Mouse (Mus musculus) hindbrain, embryonic 15.5 days (tissue): ENCODE results near the gene Srp9. TPM values are rescaled to one million over a fixed set of nuclear protein-coding genes. Genes with fewer than 3 reads are reported as not detected.

Experiments used
- ATAC-seq: fragments of 200-750 bp; cut with Nextera tagmentation; 2 replicates; pipeline ENCODE4 v1.8.0; 2017; ENCODE audit warnings: low read depth, moderate number of reproducible peaks, moderate TSS enrichment; ENCODE audit not compliant: low FRiP score
- H3K27ac ChIP-seq: fragments of 300-500 bp; sonication (generic); replicated peaks from 2 replicates; pipeline ENCODE4 v1.5.1; 2015; ENCODE audit warnings: mild to moderate bottlenecking, inconsistent platforms
- H3K27me3 ChIP-seq: fragments of 300-500 bp; sonication (generic); 2 replicates; pipeline ENCODE4 v1.6.1; 2015; ENCODE audit warnings: control low read depth, inconsistent platforms
- H3K36me3 ChIP-seq: fragments of 300-500 bp; sonication (generic); 2 replicates; pipeline ENCODE4 v1.6.1; 2015; ENCODE audit warnings: control low read depth, inconsistent platforms
- H3K4me1 ChIP-seq: fragments of 300-500 bp; sonication (generic); replicated peaks from 2 replicates; pipeline ENCODE4 v1.6.1; 2015; ENCODE audit warnings: control low read depth, inconsistent platforms
- H3K4me2 ChIP-seq: fragments of 300-500 bp; sonication (generic); 2 replicates; pipeline ENCODE4 v1.6.1; 2015; ENCODE audit warnings: moderate library complexity, mild to moderate bottlenecking, inconsistent platforms
- H3K4me3 ChIP-seq: fragments of 300-500 bp; sonication (generic); 2 replicates; pipeline ENCODE4 v1.5.1; 2015; ENCODE audit warnings: mild to moderate bottlenecking, inconsistent platforms
- H3K9ac ChIP-seq: fragments of 300-500 bp; sonication (generic); 2 replicates; pipeline ENCODE4 v1.6.1; 2015; ENCODE audit warnings: inconsistent platforms
- H3K9me3 ChIP-seq: fragments of 300-500 bp; sonication (generic); 2 replicates; pipeline ENCODE4 v1.6.1; 2016; ENCODE audit warnings: control low read depth, inconsistent platforms
- WGBS: fragments of 180-500 bp; shearing (Covaris S2); methylation state at CpG from one replicate; pipeline ENCODE4 v1.1.7; 2015; 5-methylcytosine and 5-hydroxymethylcytosine counted together
- polyA plus RNA-seq: library from polyadenylated mRNA; unstranded; fragments of >200 nt; fragmentation: Nextera tagmentation; extraction: Ambion mirVana; gene quantifications from 2 replicates; pipeline ENCODE4 v1.2.1, GENCODE M21; 2015

Srp9 gene
- polyA plus RNA-seq, 1 experiment from 2014 or later: 127 TPM

DNA sequence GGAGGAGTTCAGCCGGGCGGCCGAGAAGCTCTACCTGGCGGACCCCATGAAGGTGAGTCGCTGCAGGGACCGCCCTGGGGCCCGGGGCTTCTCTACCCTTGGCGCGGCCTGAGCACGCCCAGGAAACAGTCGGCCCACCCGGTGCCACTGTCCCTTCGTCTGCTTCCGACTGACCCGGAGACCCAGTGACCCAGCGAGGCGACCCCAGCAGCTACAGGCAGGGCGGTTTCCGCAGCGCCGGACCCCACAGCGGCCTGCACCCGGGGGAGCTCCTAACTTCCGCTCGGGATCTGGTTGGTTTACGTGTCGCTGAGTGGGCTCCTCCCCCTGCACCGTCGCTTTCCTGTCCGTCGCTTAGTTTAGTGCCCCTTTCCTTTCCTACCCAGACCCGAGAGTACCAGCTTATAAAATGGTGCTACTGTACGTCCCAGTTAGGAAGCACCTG, 409 bp downstream of the Srp9 start:
- Histone ChIP-seq H3K36me3 (no peaks in the 10 kb centered on the region; the same call in 1 of the 2 replicates), H3K4me1 (peaks cover 29% of the 10 kb centered on the region), H3K9me3 (no peaks in the 10 kb centered on the region), H3K27ac (peak overlapping the region; percentile 83), H3K9ac (peak overlapping the region; percentile 80), H3K27me3 (0 out of 2 replicates have a peak, but pooled peaks cover 3% of the 10 kb centered on the region), H3K4me2 (peak overlapping the region; percentile 59), H3K4me3 (peak overlapping the region; percentile 94)
- peak; percentile 91 for ATAC-seq
- WGBS: under 1% methylated on average over 33 of the region's 33 CpGs

DNA sequence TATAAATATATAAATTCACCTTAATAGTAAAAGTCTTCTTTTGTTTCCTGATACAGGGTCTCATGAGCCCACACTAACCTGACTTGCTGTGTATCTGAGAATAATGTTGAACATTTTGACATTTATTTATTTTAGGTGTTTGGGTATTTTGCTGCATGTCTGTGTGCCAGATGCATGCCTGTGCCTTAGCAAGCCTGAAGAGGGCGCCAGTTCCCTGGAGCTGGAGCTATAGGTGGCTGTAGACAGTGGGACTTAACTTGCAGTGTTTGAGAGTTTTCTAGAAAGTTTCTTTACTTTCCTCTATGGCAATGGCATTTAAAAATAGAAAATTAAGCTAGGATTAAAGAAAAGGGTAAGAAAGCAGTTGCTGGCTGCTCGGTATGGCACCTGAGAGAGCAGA, 6.3 kb downstream of the Srp9 start:
- H3K4me3 ChIP-seq: no peak overlapping the region
- peaks cover 7% of the 10 kb centered on the region for H3K36me3 ChIP-seq
- no peaks in the 10 kb centered on the region for H3K27me3 ChIP-seq
- no peak overlapping the region for H3K4me2 ChIP-seq
- H3K27ac ChIP-seq: no peak overlapping the region
- WGBS: 59% methylated on average over 2 of the region's 2 CpGs
- peaks cover 20% of the 10 kb centered on the region for H3K4me1 ChIP-seq
- H3K9me3 ChIP-seq: no peaks in the 10 kb centered on the region
- ATAC-seq: no peak
- no peak overlapping the region for H3K9ac ChIP-seq

DNA sequence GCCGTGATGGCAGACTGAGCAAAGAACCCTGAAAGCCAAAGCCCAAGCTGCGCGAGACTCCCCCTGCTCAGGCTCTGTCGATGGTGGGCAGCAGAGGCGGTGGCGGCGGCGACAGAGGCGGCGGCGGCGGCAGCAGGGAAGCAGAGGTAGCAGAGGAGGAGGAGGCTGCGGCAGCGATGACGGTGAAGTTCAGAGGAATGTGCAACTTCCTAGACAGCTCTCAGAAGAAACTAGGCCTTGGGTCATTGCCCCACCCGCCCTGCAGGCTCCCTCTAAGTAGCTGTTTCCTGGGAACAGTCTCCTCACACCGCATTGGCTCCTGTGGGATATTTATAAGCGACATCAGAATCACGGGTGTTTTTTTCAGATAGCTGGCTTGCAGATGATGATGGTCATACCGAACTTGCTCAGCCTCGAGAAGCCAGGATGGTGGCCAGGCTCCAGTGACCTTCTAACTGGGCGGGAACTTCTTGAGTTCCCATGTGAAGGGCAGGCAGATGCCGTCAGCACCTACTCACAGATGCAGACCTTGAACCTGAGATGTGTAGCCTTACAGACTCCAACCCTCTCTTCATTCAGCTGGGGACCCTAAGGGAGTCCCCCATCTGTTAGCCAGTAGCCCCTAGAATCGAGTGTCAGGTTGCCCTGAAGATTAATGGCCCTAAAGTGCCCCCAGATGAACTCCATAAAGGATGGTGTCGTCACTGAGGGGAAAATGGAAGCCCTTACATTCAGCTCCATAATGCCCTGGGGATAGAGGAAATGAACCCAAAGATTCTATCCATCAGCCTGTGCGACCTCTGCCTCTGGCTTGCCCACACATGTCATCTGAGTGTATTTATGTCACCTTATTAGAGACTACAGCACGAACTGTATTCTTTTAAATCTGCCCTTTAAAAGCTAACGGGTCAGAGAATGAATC, 12.9 kb downstream of the Srp9 start:
- Histone ChIP-seq H3K4me3 (no peak overlapping the region), H3K9ac (no peak overlapping the region), H3K27me3 (no peaks in the 10 kb centered on the region), H3K36me3 (peaks cover 3% of the 10 kb centered on the region; the same call in 1 of the 2 replicates), H3K4me2 (no peak overlapping the region), H3K27ac (no peak overlapping the region), H3K4me1 (0 out of 2 replicates have a peak, but pooled peaks cover 3% of the 10 kb centered on the region), H3K9me3 (no peaks in the 10 kb centered on the region)
- 60% methylated on average over 28 of the region's 28 CpGs for WGBS
- no peak for ATAC-seq

DNA sequence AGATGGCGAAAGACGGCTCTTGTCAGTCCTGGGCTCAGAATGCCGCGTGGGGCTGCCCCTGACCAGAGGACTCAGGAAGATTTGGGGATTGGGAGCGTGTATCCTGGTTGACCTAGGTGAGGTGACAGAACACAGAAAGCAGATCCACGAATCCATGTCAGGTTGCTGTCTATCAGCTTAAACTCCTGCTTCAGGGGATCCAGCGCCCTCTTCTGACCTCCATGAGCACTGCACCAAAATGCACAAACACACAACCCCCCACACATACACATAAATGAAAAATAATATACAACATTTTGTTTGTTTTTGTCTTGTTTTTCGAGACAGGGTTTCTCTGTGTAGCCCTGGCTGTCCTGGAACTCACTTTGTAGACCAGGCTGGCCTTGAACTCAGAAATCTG, 13.6 kb downstream of the Srp9 start:
- WGBS: 66% methylated on average over 8 of the region's 8 CpGs
- Histone ChIP-seq H3K4me3 (no peak overlapping the region), H3K36me3 (no peaks in the 10 kb centered on the region), H3K4me1 (0 out of 2 replicates have a peak, but pooled peaks cover 3% of the 10 kb centered on the region), H3K4me2 (no peak overlapping the region), H3K9ac (no peak overlapping the region), H3K9me3 (no peaks in the 10 kb centered on the region), H3K27ac (no peak overlapping the region), H3K27me3 (no peaks in the 10 kb centered on the region)
- ATAC-seq: no peak

DNA sequence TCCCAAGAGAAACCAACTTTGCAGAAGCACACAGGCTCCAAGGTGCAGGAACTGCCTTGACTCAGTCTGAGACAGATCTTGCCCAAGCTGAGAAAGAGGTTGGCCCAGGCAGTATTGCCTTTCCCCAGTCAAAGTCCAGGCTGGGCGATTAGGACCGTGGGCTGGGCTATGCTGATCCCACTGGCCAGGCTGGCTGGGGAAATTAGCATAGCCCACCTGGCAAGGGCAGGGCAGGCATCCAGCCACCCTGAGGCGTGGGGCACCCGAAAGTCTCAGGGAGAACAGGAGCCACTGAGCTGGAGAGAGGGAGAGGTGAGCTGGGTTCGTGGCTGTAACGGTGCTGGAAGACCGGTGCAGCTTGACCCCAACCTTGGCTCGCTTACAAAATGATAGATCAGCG, 15.4 kb downstream of the Srp9 start:
- 36% methylated on average over 9 of the region's 9 CpGs for WGBS
- no peaks in the 10 kb centered on the region for H3K36me3 ChIP-seq
- peak overlapping the region; percentile 31 for H3K4me2 ChIP-seq
- no peaks in the 10 kb centered on the region for H3K27me3 ChIP-seq
- ATAC-seq: 0 out of 2 replicates have a peak, but pooled peaks have one; percentile 7
- H3K9ac ChIP-seq: no peak overlapping the region
- H3K4me1 ChIP-seq: 0 out of 2 replicates have a peak, but pooled peaks cover 3% of the 10 kb centered on the region
- H3K4me3 ChIP-seq: no peak overlapping the region
- H3K27ac ChIP-seq: no peak overlapping the region
- no peaks in the 10 kb centered on the region for H3K9me3 ChIP-seq

DNA sequence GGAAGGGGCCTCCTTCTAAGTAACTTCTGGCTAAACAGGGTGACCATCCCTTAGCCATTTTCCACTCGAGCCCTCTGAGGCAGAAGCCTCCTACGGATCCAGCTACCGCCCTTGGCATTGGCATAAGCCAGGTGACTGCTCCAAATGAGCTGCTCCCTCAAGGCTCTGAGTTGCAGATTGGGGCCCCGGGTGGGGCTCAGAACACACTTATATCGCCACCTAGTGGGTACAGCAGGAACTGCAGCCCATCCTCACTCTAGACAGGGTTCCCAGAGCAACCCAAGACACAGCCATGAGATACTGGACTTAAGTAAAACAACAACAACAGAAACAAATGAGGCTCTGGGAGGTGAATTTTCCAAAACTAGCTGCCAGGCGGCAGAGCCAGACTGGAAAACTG, 15.8 kb downstream of the Srp9 start:
- no peak overlapping the region for H3K9ac ChIP-seq
- H3K27me3 ChIP-seq: no peaks in the 10 kb centered on the region
- peak overlapping the region; percentile 31 for H3K4me2 ChIP-seq
- no peaks in the 10 kb centered on the region for H3K36me3 ChIP-seq
- 0 out of 2 replicates have a peak, but pooled peaks have one; percentile 53 for ATAC-seq
- WGBS: 5% methylated on average over 6 of the region's 6 CpGs
- H3K9me3 ChIP-seq: no peaks in the 10 kb centered on the region
- 0 out of 2 replicates have a peak, but pooled peaks cover 3% of the 10 kb centered on the region for H3K4me1 ChIP-seq
- H3K27ac ChIP-seq: no peak overlapping the region
- H3K4me3 ChIP-seq: no peak overlapping the region

DNA sequence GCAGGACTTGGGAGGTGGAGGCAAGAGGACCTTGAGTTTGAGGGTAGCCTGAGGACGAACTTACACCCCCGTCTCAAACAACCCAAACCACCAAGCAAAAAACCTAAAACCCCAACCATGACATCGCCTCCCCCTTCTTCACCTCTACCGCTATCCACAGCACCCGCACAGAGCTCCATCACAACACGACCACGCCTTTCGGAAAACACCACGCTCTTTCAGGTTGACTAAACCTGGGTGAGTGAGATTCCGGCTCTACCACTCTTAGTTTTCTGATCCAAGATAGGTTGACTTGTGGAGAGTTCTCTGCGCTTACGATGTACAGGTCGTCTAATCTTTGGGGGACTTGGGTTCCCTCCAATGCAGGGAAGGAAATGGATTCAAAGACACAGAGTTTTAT, 18.2 kb downstream of the Srp9 start:
- Histone ChIP-seq H3K27me3 (no peaks in the 10 kb centered on the region), H3K4me3 (no peak overlapping the region), H3K36me3 (no peaks in the 10 kb centered on the region), H3K4me2 (no peak overlapping the region), H3K9me3 (no peaks in the 10 kb centered on the region), H3K9ac (no peak overlapping the region), H3K4me1 (0 out of 2 replicates have a peak, but pooled peaks cover 3% of the 10 kb centered on the region), H3K27ac (no peak overlapping the region)
- no peak for ATAC-seq
- 96% methylated on average over 13 of the region's 13 CpGs for WGBS

DNA sequence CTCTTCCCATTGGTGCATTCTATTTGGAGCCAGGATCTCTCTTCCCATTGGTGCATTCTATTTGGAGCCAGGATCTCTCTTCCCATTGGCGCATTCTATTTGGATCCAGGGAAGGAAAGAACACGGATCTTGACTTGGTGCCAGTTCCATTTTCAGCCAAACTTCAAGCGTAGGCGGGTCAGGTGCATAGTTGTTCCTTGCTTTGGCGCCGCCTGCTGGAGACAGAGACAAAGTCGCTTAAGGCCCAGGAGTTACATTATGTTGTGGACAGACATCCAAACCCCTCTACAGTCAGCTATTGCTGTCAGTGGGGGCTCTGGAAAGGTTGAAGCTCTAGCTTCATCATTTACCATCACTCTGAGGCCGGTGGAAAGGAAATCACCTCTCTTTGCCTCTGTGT, 18.8 kb downstream of the Srp9 start:
- 80% methylated on average over 8 of the region's 8 CpGs for WGBS
- ATAC-seq: no peak

DNA sequence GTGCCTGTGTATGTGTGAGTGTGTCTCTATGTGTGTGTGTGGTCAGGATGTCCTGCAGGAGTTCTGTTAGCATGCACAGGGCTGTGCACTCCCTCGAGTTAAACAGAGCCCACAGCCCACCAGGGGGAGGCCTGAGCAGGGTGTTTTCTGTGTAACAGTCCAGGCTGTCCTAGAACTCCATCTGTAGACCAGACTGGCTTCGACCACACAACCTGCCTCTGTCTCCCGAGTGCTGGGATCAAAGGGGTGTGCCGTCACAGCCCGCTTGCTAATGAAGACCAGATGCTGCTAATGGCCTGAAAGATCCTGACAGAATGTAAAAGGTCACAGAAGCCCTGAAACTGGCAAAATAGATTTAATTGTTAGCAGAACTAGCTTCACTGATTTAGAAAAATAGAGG, 21.0 kb downstream of the Srp9 start:
- 53% methylated on average over 5 of the region's 5 CpGs for WGBS
- no peak overlapping the region for H3K9ac ChIP-seq

More for the DNA sequence above, 18.8 kb downstream of the Srp9 start:
- Histone ChIP-seq H3K27me3 (no peaks in the 10 kb centered on the region), H3K36me3 (no peaks in the 10 kb centered on the region), H3K4me2 (no peak overlapping the region), H3K9ac (no peak overlapping the region), H3K4me1 (0 out of 2 replicates have a peak, but pooled peaks cover 3% of the 10 kb centered on the region), H3K4me3 (no peak overlapping the region), H3K9me3 (no peaks in the 10 kb centered on the region), H3K27ac (no peak overlapping the region)

DNA sequence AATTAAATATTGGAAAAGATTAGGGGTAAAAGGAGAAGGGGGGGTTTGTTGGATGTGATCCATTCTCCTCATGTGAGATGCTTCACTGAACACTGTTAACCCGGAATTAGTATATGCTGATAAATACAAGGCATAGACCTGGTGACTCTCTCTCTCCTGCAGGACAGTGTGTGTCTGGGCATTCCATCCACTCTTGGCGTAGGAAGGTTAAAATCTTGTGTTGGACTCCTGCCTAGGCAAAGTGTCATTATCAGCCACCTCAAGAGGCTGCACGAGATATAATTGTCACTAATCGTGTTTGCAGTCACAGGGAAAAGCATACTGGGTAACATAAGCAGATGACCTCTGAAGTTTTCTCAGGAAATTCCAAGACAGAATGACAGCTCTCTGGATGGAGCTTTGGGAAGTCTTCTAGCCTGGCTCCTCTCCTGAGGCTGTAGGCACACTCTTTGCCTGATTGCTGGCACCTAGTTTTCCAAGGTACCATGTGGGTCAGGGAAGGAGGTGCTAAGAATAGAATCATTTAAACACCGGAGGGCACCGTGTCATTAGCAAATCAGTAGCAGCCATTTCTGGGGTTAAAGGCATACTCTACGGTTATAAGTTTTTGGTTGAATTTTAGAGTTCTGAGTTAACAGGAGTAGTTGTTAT, 24.5 kb downstream of the Srp9 start:
- Histone ChIP-seq H3K4me2 (no peak overlapping the region), H3K9ac (no peak overlapping the region), H3K9me3 (no peaks in the 10 kb centered on the region), H3K4me1 (no peaks in the 10 kb centered on the region), H3K27me3 (no peaks in the 10 kb centered on the region), H3K36me3 (no peaks in the 10 kb centered on the region), H3K27ac (no peak overlapping the region), H3K4me3 (no peak overlapping the region)
- no peak for ATAC-seq
- WGBS: 83% methylated on average over 7 of the region's 7 CpGs

More for the DNA sequence above, 21.0 kb downstream of the Srp9 start:
- H3K9me3 ChIP-seq: no peaks in the 10 kb centered on the region
- H3K27me3 ChIP-seq: no peaks in the 10 kb centered on the region
- H3K36me3 ChIP-seq: no peaks in the 10 kb centered on the region
- H3K27ac ChIP-seq: no peak overlapping the region
- no peak overlapping the region for H3K4me2 ChIP-seq
- no peak overlapping the region for H3K4me3 ChIP-seq
- no peaks in the 10 kb centered on the region for H3K4me1 ChIP-seq
- ATAC-seq: no peak

DNA sequence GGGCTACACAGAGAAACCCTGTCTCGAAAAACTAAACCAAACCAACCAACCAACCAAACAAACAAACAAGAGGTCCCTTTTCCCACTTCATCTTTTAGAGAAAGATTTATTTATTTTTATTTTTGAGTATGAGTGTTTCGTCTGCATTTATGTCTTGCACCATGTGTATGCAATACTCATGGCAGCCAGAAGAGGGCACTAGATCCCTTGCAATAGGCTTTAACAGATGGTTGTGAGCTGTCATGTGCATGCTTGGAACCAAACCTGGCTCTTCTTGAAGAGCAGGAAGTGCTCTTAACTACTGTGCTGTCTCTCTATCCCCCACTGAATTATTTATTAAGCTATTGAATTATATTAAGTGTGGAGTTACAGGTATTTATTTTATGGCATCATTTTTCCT, 25.4 kb downstream of the Srp9 start:
- Histone ChIP-seq H3K27me3 (no peaks in the 10 kb centered on the region), H3K27ac (no peak overlapping the region), H3K4me2 (no peak overlapping the region), H3K4me1 (no peaks in the 10 kb centered on the region), H3K4me3 (no peak overlapping the region), H3K36me3 (no peaks in the 10 kb centered on the region), H3K9me3 (no peaks in the 10 kb centered on the region), H3K9ac (no peak overlapping the region)
- no peak for ATAC-seq
- WGBS: 88% methylated on average over 2 of the region's 2 CpGs

DNA sequence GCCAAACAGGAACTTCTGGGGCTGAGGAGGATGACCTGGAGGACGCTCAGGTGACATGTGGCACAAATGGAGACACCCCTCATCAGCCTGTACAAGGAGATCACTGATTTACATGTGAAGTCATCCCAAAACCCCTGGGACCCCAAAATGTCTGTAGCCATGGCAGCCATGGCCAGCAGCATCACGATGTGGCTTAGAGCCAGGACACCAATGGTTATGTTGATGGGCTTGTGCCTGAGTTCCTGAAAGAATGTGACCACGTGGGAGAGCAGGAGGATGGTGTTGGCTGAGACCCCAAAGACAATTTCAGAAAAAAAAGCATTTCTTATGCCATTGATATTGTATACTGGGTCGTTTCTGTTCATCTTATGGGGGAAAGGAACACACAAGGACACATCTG, 33.2 kb downstream of the Srp9 start:
- H3K4me1 ChIP-seq: no peaks in the 10 kb centered on the region
- no peak overlapping the region for H3K9ac ChIP-seq
- no peak overlapping the region for H3K4me3 ChIP-seq
- ATAC-seq: no peak
- H3K9me3 ChIP-seq: no peaks in the 10 kb centered on the region
- no peaks in the 10 kb centered on the region for H3K27me3 ChIP-seq
- H3K36me3 ChIP-seq: no peaks in the 10 kb centered on the region
- no peak overlapping the region for H3K27ac ChIP-seq
- H3K4me2 ChIP-seq: no peak overlapping the region
- WGBS: 50% methylated on average over 4 of the region's 4 CpGs
